Mouse (Mus musculus) limb, embryonic 14.5 days (tissue): ENCODE results near the gene Tmprss7. TPM values are rescaled to one million over a fixed set of nuclear protein-coding genes. Genes with fewer than 3 reads are reported as not detected.

Experiments
- ATAC-seq: fragments of 200-750 bp; cut with Nextera tagmentation; 2 replicates; pipeline ENCODE4 v1.8.0; 2017; ENCODE audit warnings: low read depth, moderate number of reproducible peaks, moderate TSS enrichment; ENCODE audit not compliant: low FRiP score
- DNase-seq: peaks from one replicate; pipeline ENCODE4 v3.0.0-alpha.2; 2015; ENCODE audit warnings: low spot score
- H3K27ac ChIP-seq: fragments of 300-500 bp; sonication (generic); replicated peaks from 2 replicates; pipeline ENCODE4 v1.5.1; 2014; ENCODE audit warnings: low read depth, mild to moderate bottlenecking, low read length, moderate library complexity, mixed read lengths
- H3K27me3 ChIP-seq: fragments of 300-500 bp; sonication (generic); 2 replicates; pipeline ENCODE4 v1.6.1; 2014; ENCODE audit warnings: low read length, mixed read lengths; ENCODE audit not compliant: control insufficient read depth, insufficient read depth
- H3K36me3 ChIP-seq: fragments of 300-500 bp; sonication (generic); 2 replicates; pipeline ENCODE4 v1.6.1; 2014; ENCODE audit warnings: mild to moderate bottlenecking, low read length, moderate library complexity, mixed read lengths; ENCODE audit not compliant: control insufficient read depth, insufficient read depth
- H3K4me1 ChIP-seq: fragments of 300-500 bp; sonication (generic); 2 replicates; pipeline ENCODE4 v1.6.1; 2014; ENCODE audit warnings: antibody characterized with exemption, low read length, mixed read lengths; ENCODE audit not compliant: control insufficient read depth, insufficient read depth
- H3K4me2 ChIP-seq: fragments of 300-500 bp; sonication (generic); replicated peaks from 2 replicates; pipeline ENCODE4 v1.6.1; 2014; ENCODE audit warnings: low read depth, mild to moderate bottlenecking, low read length, moderate library complexity; ENCODE audit not compliant: severe bottlenecking
- H3K4me3 ChIP-seq: fragments of 300-500 bp; sonication (generic); replicated peaks from 2 replicates; pipeline ENCODE4 v1.5.1; 2014; ENCODE audit warnings: low read length
- H3K9ac ChIP-seq: fragments of 300-500 bp; sonication (generic); 2 replicates; pipeline ENCODE4 v1.6.1; 2014; ENCODE audit warnings: mild to moderate bottlenecking, low read depth, low read length, moderate library complexity; ENCODE audit not compliant: severe bottlenecking
- H3K9me3 ChIP-seq: fragments of 300-500 bp; sonication (generic); 2 replicates; pipeline ENCODE4 v1.6.1; 2016; ENCODE audit warnings: low read length; ENCODE audit not compliant: control insufficient read depth
- POLR2A ChIP-seq: fragments of 200-500 bp; IDR thresholded peaks from 2 replicates; pipeline ENCODE4 v1.8.0; 2012; ENCODE audit warnings: inconsistent platforms, mild to moderate bottlenecking, moderate library complexity, borderline replicate concordance; ENCODE audit not compliant: insufficient read depth, insufficient read length; ENCODE audit errors: extremely low read depth
- WGBS: fragments of 180-500 bp; shearing (Covaris S2); extraction: QIAGEN DNeasy Blood & Tissue Kit; methylation state at CpG from one replicate; pipeline ENCODE4 v1.1.7; 2014; 5-methylcytosine and 5-hydroxymethylcytosine counted together
- polyA plus RNA-seq, 2 experiments: library from polyadenylated mRNA; depleted of rRNA in 1 of 2; stranded (reverse) in 1 of 2; unstranded in 1 of 2; fragments of >200 nt; fragmentation: Nextera tagmentation in 1 of 2; extraction: Ambion mirVana in 1 of 2; gene quantifications; 2 replicates each; pipeline versions ENCODE4 v1.2.1 to v1.2.3; 2012 to 2014

Tmprss7 gene
- polyA plus RNA-seq, 2 experiments: 0.11 to 0.49 TPM

GRCm38 (mm10) chr16:45630347-45630960 is 63.0 kb downstream of the Tmprss7 start:
- no peaks in the 10 kb centered on the region for H3K27me3 ChIP-seq
- no peaks in the 10 kb centered on the region for H3K36me3 ChIP-seq
- no peak overlapping the region for H3K27ac ChIP-seq
- H3K9ac ChIP-seq: no peak overlapping the region
- no peak overlapping the region for H3K4me3 ChIP-seq
- DNase-seq (peak; percentile 79), ATAC-seq (peak; percentile 67; the same call in 1 of the 2 replicates)
- H3K4me1 ChIP-seq: no peaks in the 10 kb centered on the region
- 42% methylated on average over 5 of the region's 5 CpGs for WGBS
- no peaks in the 10 kb centered on the region for H3K9me3 ChIP-seq
- no peak for TF ChIP-seq POLR2A
- H3K4me2 ChIP-seq: no peak overlapping the region

GRCm38 (mm10) chr16:45629497-45630105 is 63.9 kb downstream of the Tmprss7 start:
- no peak for TF ChIP-seq POLR2A
- WGBS: 68% methylated on average over 8 of the region's 8 CpGs
- no peak overlapping the region for H3K9ac ChIP-seq
- DNase-seq (no peak), ATAC-seq (no peak)
- H3K4me2 ChIP-seq: no peak overlapping the region
- no peak overlapping the region for H3K4me3 ChIP-seq
- H3K9me3 ChIP-seq: no peaks in the 10 kb centered on the region
- H3K36me3 ChIP-seq: no peaks in the 10 kb centered on the region
- no peaks in the 10 kb centered on the region for H3K27me3 ChIP-seq
- H3K27ac ChIP-seq: no peak overlapping the region
- no peaks in the 10 kb centered on the region for H3K4me1 ChIP-seq

- H3K36me3 ChIP-seq: no peaks in the 10 kb centered on the region
- H3K9ac ChIP-seq: no peak overlapping the region
- no peak overlapping the region for H3K4me2 ChIP-seq
- H3K27ac ChIP-seq: no peak overlapping the region
- H3K4me3 ChIP-seq: no peak overlapping the region
- DNase-seq: no peak
- no peak for ATAC-seq
- H3K9me3 ChIP-seq: no peaks in the 10 kb centered on the region
- TF ChIP-seq POLR2A: no peak
- WGBS: 85% methylated on average over 2 of the region's 2 CpGs
- no peaks in the 10 kb centered on the region for H3K4me1 ChIP-seq
- no peaks in the 10 kb centered on the region for H3K27me3 ChIP-seq
Observed at GRCm38 (mm10) chr16:45625342-45625741, 68.1 kb downstream of the Tmprss7 start.

GRCm38 (mm10) chr16:45624791-45625190 is 68.7 kb downstream of the Tmprss7 start:
- no peak for TF ChIP-seq POLR2A
- Histone ChIP-seq H3K36me3 (no peaks in the 10 kb centered on the region), H3K9ac (no peak overlapping the region), H3K4me3 (no peak overlapping the region), H3K27me3 (no peaks in the 10 kb centered on the region), H3K9me3 (no peaks in the 10 kb centered on the region), H3K4me2 (no peak overlapping the region), H3K27ac (no peak overlapping the region), H3K4me1 (no peaks in the 10 kb centered on the region)
- no peak for DNase-seq
- WGBS: 87% methylated on average over 2 of the region's 2 CpGs
- no peak for ATAC-seq

- Histone ChIP-seq H3K4me3 (no peak overlapping the region), H3K9me3 (no peaks in the 10 kb centered on the region), H3K9ac (no peak overlapping the region), H3K27ac (no peak overlapping the region), H3K36me3 (no peaks in the 10 kb centered on the region), H3K27me3 (no peaks in the 10 kb centered on the region), H3K4me1 (no peaks in the 10 kb centered on the region), H3K4me2 (no peak overlapping the region)
- ATAC-seq: no peak
- TF ChIP-seq POLR2A: no peak
- WGBS: 92% methylated on average over 4 of the region's 4 CpGs
- no peak for DNase-seq
Observed at GRCm38 (mm10) chr16:45623230-45623629, 70.2 kb downstream of the Tmprss7 start.
